Mouse (Mus musculus) ovary, adult 18-20 months (tissue): ENCODE results near the gene Smndc1.

Experiments used
- DNase-seq: peaks from one replicate; pipeline ENCODE4 v3.0.0; 2022; ENCODE audit warnings: low spot score, mixed read lengths

The Smndc1 gene

DNA sequence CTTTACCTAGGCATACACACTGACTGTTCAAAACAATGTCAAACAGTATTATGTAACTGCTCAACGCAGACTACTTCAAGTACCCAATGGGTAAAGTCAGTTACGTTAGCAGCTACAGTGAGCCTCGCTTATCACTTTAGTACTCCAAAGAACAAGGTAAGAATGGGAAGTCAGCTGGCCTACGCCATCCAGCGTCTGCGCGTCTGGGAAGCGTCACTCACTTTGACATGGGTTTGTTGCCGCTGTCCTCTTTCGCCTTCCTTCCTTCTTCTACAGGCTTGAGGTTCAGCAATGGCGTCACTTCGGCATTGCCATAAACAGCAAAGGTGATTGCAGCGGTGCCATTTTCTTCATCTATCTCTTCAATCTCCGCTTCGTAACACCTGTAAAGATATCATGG is 7.0 kb downstream of the Smndc1 start:
- no peak for DNase-seq

- no peak for DNase-seq
Observed at GRCm38 (mm10) chr19:53378421-53378820, 12.0 kb downstream of the Smndc1 start.

DNA sequence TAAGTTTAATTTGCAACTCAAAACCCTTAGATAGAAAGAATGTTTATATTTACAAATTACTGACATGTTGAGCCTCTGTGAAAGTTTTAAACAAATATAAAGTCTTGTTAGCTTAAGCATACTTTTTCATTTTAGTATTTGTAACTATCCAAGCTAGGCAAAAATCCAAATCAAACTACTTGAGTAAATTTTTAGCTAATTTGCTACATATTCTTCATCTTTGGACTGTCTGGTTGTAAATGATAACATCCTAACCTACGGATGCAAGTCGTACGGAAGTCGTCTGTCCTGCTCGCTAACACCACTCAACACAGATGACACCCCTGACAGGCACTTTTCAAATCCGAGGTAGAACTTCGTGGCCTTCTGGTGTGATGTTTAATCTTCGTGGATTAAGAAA is 12.7 kb downstream of the Smndc1 start:
- DNase-seq, result no peak

- DNase-seq, result no peak
Observed at GRCm38 (mm10) chr19:53375816-53376215, 14.6 kb downstream of the Smndc1 start.

- no peak for DNase-seq
Observed at GRCm38 (mm10) chr19:53375299-53375698, 15.1 kb downstream of the Smndc1 start.

- DNase-seq, result no peak
Observed at GRCm38 (mm10) chr19:53373570-53373969, 16.8 kb downstream of the Smndc1 start.

DNA sequence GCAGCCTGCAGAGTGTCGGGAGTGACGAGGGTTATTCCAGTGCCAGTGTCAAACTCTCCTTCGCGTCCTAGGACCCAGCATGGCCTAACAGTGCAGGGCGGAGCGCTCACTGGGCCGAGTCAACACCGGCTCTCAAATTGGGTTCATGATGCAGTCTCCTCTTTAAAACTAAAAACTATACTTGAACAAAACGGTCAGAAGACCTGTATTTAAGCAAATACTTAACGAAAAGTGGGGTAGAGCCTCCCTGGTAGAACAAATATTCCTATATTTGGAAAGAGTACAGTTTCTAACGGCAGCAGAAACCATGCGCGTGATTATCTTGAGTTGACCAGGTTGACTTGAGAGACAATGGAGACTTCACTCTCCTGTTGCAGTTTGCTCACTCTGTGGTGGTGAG is 18.7 kb downstream of the Smndc1 start, which contains the start of gene Gm10197:
Gene Gm10197 (minus strand): TSS at position 101 of the 400 bp plus-strand sequence.
- DNase-seq, result no peak

DNA sequence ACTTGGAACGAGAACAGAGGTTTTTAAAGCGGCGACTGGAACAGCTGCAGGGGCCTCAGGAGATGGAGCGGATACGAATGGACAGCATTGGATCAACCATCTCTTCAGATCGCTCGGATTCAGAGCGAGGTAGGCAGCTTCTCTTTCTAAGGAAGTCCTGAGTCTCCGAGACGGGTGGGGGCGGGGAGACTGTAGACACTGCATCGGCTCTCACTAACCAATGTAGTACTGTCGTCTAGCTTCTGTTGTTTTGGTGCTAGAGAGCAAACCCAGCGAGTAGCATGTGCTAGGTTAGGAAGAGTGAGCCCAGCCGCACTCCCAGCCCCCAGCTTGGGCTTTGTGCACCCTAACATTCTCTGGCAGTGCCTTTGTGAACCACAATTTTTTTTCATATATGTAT is 20.1 kb downstream of the Smndc1 start:
- no peak for DNase-seq

DNA sequence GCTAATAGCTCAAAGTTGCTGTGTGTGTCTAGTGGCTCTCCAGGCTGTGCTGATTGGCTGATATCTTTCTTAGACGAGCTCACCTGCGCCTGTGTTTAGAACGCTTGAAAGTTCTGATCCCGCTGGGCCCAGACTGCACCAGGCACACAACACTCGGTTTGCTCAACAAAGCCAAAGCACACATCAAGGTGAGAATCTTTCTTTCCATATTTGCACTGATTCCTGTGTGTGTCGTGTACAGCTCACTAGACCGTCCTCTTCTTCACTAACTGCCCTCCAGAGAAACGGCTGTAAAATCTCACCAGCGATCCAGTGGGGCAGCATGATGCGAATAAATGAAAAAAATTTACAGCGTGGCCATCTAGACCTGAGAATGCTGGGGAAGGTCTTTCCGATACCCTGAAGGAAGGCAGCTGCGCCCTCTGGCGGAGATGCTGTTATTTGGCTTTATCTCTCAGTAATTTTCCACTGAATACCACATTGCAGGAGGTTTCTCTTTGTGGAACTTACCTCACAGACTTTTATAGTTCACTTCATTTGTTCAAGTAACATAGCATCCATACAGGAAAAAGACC is 20.8 kb downstream of the Smndc1 start:
- DNase-seq, result peak; percentile 37

GRCm38 (mm10) chr19:53366881-53367280 is 23.5 kb downstream of the Smndc1 start:
- DNase-seq, result no peak

DNA sequence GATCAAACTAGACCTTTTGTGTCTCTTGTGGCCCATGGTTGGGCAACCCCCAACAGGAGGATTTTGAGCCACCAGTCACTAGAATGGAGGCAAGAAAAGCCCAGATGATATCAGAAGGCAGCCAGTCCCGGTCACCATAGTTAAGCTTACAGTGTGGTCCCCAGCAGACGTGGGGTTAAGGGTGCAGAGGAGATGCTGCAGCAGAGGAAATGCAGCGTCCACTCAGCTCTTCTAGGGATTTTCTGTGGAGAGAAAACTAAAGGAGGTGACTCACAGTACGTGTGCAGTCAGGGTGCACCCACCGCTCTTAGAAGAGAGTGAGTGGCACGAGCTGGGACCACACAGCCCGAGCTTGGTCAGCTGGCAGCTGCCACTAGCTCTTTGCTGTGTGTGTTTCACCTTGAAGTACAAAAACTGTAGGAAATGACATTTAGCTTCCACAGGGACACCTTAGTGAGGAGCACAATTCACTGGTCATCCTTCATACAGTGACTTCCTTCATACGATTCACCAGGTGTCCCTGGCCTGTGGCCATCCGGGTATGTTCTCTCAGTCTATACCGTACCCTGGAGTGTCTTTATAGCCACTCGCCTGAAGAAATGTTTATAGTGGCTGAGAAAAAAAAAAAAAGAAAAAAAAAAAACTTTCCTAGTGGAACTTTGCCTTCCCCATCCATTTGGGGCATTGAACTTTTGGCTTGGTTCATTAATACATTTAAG is 24.2 kb downstream of the Smndc1 start:
- no peak for DNase-seq

GRCm38 (mm10) chr19:53364963-53365362 is 25.4 kb downstream of the Smndc1 start:
- peak; percentile 70 for DNase-seq

GRCm38 (mm10) chr19:53364551-53364950 is 25.8 kb downstream of the Smndc1 start:
- no peak for DNase-seq

DNA sequence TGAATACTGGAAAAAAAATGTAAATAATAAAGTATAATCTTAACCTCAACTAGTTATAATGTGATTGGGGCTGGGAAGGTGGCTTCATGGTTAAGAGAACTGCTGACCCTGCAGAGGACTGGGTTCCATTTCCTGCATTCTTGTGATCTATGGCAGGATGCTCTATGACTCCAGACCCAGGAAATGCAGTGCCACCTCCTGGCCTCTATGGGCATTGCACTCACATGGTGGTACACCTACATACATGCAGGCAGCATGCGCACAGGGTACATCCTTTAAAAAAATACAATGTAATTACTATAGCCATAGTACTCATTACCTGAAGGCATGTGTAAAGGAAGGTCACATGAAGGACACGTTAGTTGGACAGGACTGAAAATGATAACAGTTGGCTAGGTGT is 27.4 kb downstream of the Smndc1 start:
- DNase-seq, result no peak

GRCm38 (mm10) chr19:53360265-53360958 is 30.0 kb downstream of the Smndc1 start:
- DNase-seq, result no peak

- no peak for DNase-seq
Observed at GRCm38 (mm10) chr19:53359160-53360033, 31.0 kb downstream of the Smndc1 start.

DNA sequence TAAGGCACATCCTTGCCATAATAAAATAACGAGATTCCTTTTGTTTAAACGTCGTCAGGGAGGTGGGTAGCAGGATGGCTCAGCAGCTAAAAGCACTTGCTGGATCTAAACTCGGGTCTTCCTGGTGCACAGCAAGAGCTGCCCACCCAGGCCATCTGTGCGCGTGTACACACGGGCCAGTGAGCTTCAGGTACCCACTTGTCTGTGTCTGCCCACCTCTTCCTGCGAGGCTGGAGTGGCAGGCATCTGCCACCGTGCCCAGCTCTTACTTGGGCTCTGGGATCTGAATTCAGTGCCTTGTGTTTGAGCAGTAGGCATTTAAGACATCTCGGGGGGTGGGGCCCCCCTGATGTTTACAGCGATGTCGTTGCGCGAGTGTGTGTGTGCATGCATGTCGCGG is 35.3 kb downstream of the Smndc1 start:
- DNase-seq, result no peak

DNA sequence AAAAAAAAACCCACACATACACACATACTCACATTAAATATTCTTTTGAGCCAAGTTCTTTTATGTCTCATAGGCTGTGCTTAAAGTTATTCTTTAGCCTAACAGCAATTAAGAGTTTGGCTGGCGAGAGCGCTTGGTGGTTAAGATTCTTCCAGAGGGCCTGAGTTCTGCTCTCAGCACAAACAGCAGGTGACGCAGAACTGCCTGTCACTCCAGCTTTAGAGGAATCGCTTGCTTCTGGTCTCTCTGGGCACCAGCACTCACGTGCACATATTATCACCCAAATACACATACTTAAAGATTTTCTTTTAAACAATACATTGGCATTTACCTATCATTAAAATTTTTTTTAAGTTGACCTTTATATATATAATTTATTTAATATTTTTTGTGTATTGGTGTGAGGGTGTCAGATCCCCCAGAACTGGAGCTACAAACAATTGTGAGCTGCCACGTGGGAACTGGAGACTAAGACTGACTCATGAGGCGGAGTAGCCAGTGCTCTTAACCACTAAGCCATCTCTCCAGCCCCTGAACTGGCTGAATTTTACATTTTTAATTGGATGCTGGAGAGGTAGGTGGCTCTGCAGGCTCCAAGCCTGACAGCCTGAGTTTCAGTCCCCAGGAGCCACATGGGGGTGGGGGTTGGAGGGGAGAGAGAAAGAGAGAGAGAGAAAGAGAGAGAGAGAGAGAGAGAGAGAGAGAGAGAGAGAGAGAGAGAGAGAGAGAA is 35.9 kb downstream of the Smndc1 start:
- no peak for DNase-seq

GRCm38 (mm10) chr19:53353864-53354263 is 36.5 kb downstream of the Smndc1 start:
- no peak for DNase-seq

GRCm38 (mm10) chr19:53345766-53346165 is 44.6 kb downstream of the Smndc1 start:
- DNase-seq, result no peak

DNA sequence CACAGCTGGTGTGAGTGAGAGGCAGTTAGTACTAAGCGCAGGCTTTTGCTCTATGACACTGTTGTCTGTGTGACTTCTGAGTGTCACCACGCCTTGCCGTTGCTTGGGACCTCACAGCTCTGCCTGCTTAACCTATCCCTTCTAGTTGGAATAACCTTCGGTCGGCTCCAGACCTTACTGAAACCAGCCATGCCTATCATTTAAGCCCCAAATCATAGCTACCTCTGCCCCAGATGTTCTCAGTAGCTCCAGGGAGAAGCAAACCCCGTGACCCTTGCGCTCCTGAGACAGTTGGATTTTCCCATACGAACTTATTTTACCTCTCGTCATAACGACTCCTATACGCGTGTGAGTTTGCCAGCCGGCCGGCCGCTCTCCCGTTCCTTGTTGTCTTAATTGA is 46.3 kb downstream of the Smndc1 start:
- no peak for DNase-seq
